Mouse (Mus musculus) layer of hippocampus, postnatal 36 days (tissue): ENCODE data around the gene Stard3nl. TPM values are rescaled to one million over a fixed set of nuclear protein-coding genes. Genes with fewer than 3 reads are reported as not detected.
"Not testable (repeated sequence)": the region's sequence is repeated elsewhere in the genome, so short reads cannot be mapped to it uniquely, and the experiment has no call there.

Experiments used
- DNase-seq, 2 experiments: peaks; one replicate each; pipeline ENCODE4 v3.0.0; 2022
- total RNA-seq, 2 experiments: library from RNA; stranded (reverse); gene quantifications; 2 replicates each; pipeline ENCODE4 v1.2.3; 2021

Stard3nl gene
- total RNA-seq, 2 experiments from 2014 or later, result 67.4 to 68.9 TPM

DNA sequence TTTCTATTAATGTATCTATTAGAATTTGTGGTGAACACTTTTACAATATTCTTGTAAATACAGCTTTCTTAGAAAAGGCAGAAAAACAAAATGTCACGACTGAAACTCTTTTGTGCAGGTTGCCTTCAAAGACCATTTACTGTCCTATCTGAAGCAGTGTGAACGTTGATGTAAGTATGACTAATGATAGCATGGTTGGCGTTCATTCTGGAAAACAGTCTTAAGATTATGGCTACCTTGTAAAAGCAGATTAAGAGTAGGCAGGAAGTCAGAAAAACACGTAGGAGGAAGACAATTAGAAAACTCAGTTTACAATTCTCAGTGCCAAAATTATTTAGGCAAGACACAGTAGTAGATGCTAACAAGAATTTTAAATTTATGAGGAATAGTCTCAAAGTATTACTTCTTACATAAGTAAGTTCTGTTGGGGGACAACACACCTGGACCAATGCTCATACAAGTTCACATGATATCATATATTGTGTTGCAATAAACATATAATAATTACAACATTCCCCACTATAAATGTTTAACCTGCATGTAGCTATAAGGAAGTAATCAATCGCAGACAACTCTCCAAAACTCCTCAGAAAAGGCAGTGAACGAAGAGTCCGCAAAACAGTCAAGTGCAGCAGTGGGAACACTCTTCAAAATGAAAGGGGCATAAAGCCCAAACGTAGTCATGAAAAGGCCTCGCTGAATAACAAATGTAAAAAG lies 14.3 kb downstream of the Stard3nl start:
- DNase-seq, result no peak

DNA sequence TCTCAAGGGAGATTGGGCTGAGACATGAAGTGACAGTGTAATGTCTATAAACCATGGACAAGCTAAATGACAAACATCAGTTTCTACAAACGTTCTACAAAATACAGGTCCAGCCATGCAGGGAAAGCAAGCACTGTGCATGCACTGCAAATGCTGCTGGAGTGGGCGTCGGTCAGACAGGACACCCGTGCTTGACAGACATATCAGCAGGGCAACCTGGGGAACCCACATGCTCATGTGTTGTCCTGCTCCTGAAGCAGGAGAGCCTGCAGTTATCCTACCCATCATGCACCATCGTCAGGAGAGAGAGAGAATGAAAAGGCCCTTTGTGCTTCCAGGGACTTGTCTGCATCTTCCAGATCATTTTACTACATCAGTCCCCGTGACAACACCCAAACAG lies 16.3 kb downstream of the Stard3nl start:
- no peak for DNase-seq

DNA sequence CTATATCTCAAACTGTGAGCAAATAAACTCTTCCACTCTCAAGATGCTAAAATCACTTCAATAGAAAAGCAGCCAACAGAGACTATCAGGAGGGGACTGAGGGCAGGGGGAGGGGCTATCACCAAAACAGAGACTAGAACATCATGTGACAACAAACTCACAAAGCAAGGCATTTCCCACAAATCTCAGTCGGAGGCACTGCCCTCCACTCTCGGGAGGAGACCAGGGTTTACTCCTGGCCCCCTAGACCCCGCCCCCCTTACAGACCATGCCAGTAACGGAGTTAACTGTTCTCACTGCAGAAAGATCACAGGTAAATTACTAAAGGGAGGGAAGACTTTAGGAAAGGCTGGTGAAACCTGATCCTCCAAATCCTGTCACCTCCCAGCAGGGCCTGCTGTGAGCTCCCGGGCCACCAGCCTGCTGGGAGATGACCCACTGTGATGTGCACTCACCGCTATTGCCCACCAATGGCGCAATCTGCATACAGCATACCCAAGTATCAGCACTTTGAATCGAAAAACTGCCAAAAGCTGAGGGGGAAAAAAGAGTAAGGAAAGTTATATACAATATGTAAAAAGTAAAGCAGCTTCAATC lies 23.4 kb downstream of the Stard3nl start:
- DNase-seq, result no peak

DNA sequence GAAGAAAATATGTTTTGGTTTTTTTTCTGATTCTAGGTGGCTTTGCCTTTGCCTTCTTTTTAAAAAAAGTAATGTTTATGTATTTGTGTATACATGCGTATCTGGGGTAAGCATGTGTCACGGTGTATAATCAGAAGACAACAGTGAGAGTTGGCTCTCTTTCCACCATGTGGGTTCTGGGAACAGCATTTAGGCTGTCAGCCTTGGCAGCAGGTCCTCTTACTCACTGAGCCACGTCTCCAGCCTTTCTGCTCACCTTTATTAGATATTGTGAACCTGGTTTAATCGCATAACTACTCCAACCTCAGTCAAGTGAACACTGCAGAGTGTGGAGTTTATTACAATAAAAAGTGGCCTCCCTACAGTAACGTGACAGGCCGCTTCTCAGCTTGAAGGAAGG lies 26.8 kb downstream of the Stard3nl start:
- no peak for DNase-seq

DNA sequence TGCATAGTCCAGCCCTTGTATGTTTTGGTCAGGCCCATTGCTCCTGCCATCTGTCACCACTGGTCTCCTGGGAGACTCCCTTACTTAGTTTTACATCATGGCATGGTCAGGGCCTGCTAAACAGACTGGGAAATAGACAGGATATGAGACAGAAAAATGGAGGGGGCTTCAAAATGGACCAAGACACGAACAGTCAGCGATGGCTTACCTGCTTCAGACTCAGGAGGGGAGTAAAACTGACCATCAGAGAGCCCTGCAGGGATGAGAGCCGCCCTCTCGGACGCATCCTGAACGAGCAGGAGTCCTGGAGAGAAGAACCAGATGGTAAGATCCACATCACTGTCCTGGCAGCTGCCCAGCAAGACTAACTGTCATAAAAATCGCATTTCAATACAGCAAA lies 28.1 kb downstream of the Stard3nl start:
- no peak for DNase-seq

DNA sequence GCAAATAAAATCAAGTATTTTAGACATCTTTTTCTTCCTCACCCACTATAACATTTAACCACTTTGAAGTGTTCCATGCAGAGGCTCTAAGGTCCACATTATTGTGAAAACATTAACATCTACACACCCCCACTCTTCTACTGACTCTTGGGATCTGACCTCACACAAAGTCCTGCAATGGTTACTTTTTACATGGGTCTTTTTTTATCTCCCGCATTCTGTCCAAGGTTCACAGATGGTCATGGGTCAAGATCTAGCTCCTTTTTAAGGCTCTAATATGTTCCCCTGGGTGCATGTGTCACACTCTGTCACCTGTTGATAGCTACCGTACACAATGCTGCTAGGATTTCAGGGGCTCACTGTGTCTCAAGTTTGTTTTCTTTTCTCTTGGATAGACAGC lies 28.7 kb downstream of the Stard3nl start:
- DNase-seq, result no peak

DNA sequence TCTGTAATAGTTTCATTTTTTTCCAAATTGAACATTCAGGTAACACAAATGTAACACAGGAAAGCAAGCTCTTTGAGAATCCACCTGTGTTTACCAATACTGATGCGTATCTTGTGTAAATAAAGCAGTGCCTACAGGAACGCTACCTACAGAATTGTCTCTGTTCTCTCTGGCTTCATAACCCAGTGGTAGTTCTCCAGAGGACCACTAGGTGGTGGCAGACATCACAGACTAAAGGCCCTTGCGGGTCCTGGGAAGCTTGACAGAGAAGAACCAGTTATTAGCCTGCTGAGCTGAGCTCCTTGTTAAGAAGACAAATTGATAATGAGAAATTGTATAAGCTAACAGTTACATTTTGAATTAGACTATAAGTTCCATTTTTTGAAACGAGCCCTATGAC lies 30.0 kb downstream of the Stard3nl start:
- DNase-seq, result peak in 1 of 2 experiments; percentile 64

DNA sequence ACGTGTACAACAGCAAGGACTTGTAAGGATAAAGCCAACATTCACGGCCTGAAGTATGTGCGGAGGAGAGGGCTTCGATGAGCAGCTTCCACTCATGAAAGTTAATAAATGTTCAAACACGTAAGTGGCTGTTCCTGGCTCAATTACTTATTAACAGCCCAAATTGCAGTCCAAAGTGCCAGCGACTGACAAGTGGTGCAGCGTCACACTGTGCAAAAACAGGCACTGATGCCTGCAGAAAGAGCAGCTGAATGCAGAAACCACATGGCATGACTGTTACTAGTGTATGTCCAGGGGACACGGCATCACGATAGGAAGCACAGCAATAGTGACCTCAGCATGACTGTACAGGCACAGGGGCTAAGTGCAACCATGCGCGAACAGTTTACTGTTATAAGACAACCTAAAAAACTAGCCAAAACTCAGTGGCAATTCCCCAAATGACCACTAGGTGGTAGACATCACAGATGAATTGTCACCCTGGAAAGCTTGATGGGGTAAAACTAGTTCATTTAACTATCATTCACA lies 31.3 kb downstream of the Stard3nl start:
- DNase-seq, result no peak

DNA sequence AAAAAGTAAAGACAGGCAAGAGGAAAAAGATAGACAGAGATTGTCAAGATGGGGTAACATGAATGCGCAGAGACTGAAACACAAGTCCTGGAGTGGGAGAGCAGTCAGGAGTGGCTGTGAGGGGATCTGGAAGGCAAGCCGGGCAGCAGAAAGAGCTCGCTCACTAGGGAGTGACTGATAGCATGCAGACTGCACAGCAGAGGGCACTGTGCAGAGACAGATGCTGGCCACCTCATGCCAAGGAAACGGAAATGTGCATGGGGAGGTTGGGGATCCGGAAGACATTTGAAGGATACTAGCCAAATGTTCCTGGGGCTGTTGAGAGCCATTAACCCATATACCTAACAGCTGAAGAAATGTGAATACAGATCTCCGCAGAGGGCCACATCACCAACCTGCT lies 33.2 kb downstream of the Stard3nl start:
- no peak for DNase-seq

DNA sequence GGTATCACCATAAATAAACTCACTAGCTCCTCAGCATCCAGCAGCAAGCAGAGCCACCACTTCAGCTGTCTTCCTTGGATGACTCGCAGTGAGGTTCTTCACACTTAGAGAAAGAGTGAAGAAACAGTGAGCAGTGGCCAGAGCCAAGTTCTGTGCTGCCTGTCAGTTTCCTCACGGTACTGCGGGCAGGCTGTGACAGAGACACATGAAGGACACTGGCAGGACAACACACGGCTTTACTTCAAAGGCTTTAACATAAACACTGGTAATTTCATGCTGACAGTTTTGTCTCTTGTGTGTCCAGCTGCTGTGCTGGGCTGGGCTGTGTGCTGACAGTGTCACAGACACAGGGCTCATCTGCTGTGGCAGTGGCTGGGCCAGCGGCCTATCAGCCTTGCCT lies 37.6 kb downstream of the Stard3nl start:
- DNase-seq, result no peak

DNA sequence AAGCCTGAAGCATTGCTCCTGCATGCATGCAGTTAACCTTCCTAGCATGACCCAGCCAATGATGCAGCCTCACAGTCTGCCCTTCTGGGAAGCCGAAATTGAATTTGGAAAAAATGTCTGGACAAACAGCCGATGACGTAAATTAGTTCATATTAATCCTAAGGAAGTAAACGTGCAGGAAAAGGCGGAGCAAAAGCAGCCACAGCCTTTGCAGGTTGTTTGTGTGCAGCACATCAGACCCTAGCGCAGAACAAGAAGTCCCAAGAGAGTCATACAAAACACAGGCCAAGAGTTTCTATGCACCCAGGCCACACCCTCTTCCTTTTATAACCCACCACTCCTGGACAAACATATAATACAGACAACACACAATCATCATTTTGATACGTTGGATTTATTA lies 38.3 kb downstream of the Stard3nl start:
- no peak for DNase-seq

DNA sequence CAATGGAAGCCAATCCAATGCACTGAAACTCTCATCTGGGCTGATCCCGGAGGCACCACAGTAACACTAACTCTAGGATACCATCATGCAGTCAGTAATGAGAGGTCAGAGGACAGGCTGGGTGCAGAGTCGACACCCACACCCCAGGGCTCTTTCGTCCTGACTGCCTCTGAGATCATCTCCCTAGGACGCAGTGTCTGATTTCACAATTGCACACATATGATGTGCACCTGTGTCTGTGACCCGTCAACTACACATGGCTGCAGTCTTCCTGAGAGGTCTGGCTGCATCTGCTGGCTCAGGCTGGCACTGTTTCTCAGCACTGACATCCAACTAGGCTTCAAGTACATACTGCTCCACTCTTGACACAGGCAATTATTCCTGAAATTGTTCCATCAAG lies 38.9 kb downstream of the Stard3nl start:
- no peak for DNase-seq

DNA sequence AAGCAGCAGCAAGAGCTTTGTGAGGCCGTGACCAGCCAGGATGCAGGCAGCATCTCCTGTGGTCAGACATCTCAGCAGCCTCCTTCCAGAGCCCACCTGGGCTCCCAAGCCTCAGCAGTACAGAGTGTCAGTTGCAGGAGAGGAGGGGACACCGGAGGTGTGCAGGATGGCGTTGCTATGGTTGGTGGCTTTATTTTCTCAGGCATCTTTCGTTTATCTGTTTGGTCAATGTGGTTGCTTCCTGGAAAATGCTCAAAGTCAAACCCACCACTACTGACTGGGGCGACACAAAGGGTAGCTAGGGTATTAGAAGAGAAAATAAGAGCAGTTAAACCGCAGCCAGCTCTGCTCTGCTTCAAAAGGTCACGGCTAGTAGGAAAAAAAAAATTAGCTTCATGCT lies 39.5 kb downstream of the Stard3nl start:
- no peak for DNase-seq

DNA sequence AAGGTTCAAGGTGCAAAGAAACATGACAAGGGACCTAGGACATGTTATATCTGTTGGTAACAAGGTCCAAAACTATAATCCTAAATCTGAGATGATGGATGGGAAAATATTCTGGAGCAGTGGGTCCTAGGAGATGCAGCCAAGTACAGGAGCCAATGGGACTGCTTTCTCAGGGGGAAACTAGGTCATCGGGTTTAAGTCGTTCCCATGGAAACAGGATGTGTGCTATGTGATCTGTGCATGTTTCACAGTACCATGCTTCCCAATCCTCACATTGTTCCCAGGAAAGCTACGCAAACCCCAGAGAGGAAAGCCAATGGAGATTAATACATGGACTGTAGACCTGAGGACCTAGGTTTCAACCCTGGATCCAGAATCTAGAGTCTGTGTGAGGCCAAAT lies 42.8 kb downstream of the Stard3nl start:
- no peak for DNase-seq

DNA sequence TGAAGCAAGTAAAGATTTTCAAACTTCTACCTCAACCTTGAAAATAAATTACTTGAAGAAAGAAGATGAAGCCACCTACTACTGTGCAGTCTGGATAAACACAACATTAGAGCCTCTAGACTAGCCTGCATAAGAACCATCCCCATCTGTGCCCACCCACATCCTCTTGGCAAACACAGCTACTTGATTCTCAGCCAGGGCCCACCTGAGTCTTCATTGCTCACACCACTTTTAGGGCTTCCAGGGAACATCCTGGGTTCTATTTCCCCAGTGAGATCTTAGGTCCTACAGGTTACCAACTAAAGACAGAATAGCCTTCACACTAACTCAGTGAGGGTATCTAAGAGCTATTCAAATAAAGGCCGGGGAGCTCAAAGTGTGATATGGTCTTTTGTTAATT lies 55.2 kb downstream of the Stard3nl start:
- DNase-seq, result not testable (repeated sequence)

DNA sequence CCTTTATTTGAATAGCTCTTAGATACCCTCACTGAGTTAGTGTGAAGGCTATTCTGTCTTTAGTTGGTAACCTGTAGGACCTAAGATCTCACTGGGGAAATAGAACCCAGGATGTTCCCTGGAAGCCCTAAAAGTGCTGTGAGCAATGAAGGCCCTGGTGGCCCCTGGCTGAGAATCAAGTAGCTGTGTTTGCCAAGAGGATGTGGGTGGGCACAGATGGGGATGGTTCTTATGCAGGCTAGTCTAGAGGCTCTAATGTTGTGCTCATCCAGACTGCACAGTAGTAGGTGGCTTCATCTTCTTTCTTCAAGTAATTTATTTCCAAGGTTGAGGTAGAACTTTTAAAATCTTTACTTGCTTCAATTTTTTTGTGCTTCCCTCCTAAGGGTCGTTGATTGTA lies 59.3 kb downstream of the Stard3nl start:
- DNase-seq, result peak in 1 of 2 experiments; percentile 39

Other genes starting within 250 kb of the Stard3nl start
- gene Epdr1, start 224.1 kb upstream of the Stard3nl start, total RNA-seq, result 100 to 1,000 TPM in 1 of 2 experiments, 10 to 100 TPM in 1; 98.7 to 104 TPM
- gene Sfrp4, start 227.3 kb upstream of the Stard3nl start, total RNA-seq, result 1 to 10 TPM; 1.3 to 2.0 TPM